Comparison of ENCODE assay signal across 22 mouse cellular contexts in the genomic region with DNA sequence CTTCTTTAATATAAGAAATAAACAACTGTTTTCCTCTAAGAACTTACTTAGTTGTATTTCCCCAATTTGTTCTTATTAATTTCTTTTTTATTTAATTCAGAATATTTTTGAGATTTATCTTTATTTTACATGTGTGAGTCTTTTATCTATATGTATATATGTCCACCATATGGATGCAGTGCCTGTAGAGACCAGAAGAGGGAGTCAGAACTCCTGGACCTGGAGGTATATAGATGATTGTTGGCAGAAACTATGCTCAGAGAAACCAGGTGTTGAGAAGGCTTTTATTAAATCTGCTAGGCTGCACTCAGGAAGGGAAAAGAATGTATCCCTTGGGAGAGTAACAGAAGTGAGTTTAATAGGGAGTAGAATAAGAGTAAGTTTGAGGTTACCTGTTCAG.
"Had no signal": no experiment of that assay in that cellular context is flagged by ENCODE, and none has a peak within 500 bp of the region (broad histone marks: within the 10 kb centered on the region; RNA-seq: fewer than 3 reads in every experiment).

No protein-coding gene starts in this region.

- H3K27ac ChIP-seq: gastrocnemius, adult 2 months; heart, embryonic 10.5 days; hindbrain, embryonic 10.5 days; hindbrain, embryonic 12.5 days; hindbrain, embryonic 14.5 days; intestine, embryonic 15.5 days; left cerebral cortex, adult 2 months; limb, embryonic 10.5 days; limb, embryonic 12.5 days; liver, embryonic 13.5 days had no signal

- H3K4me1 ChIP-seq: heart, embryonic 10.5 days; heart, embryonic 12.5 days; hindbrain, embryonic 10.5 days; hindbrain, embryonic 12.5 days; intestine, embryonic 15.5 days; limb, embryonic 10.5 days; limb, embryonic 12.5 days; liver, embryonic 13.5 days had no signal

- H3K4me3 ChIP-seq: gastrocnemius, adult 2 months; heart, embryonic 10.5 days; heart, embryonic 12.5 days; hindbrain, embryonic 10.5 days; hindbrain, embryonic 12.5 days; intestine, embryonic 15.5 days; left cerebral cortex, adult 2 months; limb, embryonic 10.5 days; limb, embryonic 12.5 days; liver, embryonic 13.5 days had no signal

- DNase-seq: gastrocnemius, adult 2 months; gastrocnemius, postnatal 10 days; gastrocnemius, postnatal 25 days; heart, adult 18-20 months; heart, postnatal 10 days; heart, postnatal 4 days; kidney, adult 18-20 months; kidney, adult 8-10 months; kidney, postnatal 10 days; kidney, postnatal 25 days; kidney, postnatal 4 days; liver; liver, embryonic 13.5 days had no signal

- H3K9ac ChIP-seq: heart, embryonic 12.5 days; hindbrain, embryonic 12.5 days; hindbrain, embryonic 14.5 days; intestine, embryonic 15.5 days; limb, embryonic 12.5 days; liver, embryonic 13.5 days had no signal

- H3K36me3 ChIP-seq: heart, embryonic 10.5 days; heart, embryonic 12.5 days; hindbrain, embryonic 10.5 days; hindbrain, embryonic 12.5 days; intestine, embryonic 15.5 days; limb, embryonic 10.5 days; limb, embryonic 12.5 days; liver, embryonic 13.5 days had no signal

- H3K9me3 ChIP-seq: heart, embryonic 10.5 days; hindbrain, embryonic 10.5 days; hindbrain, embryonic 12.5 days; intestine, embryonic 15.5 days; limb, embryonic 10.5 days; liver, embryonic 13.5 days had no signal

- H3K27me3 ChIP-seq: heart, embryonic 12.5 days; hindbrain, embryonic 12.5 days; intestine, embryonic 15.5 days; limb, embryonic 12.5 days; liver, embryonic 13.5 days had no signal
